Mouse (Mus musculus) cerebellum, adult 9-11 months (tissue): Measurements from ENCODE around the gene Wiz.

ENCODE experiments used
- DNase-seq: peaks from one replicate; pipeline ENCODE4 v3.0.0; 2022

Gene Wiz

GRCm38 (mm10) chr17:32389101-32389659 lies at the start of gene Wiz:
Wiz (minus strand) TSS chr17:32389439.
- peak; percentile 97 for DNase-seq

- no peak for DNase-seq
Measured at GRCm38 (mm10) chr17:32437106-32437505, 47.9 kb upstream of the Wiz start.

- no peak for DNase-seq
Measured at GRCm38 (mm10) chr17:32435151-32435550, 45.9 kb upstream of the Wiz start.

- no peak for DNase-seq
Measured at GRCm38 (mm10) chr17:32434324-32434723, 45.1 kb upstream of the Wiz start.

GRCm38 (mm10) chr17:32431972-32432371 lies 42.7 kb upstream of the Wiz start:
- no peak for DNase-seq

GRCm38 (mm10) chr17:32426610-32427009 lies 37.4 kb upstream of the Wiz start:
- DNase-seq: no peak

GRCm38 (mm10) chr17:32424034-32424433 lies 34.8 kb upstream of the Wiz start, which contains the start of gene Pglyrp2:
Pglyrp2 (minus strand) TSS chr17:32424167.
- DNase-seq: no peak

GRCm38 (mm10) chr17:32420781-32421180 lies 31.5 kb upstream of the Wiz start:
- no peak for DNase-seq

- DNase-seq: no peak
Measured at GRCm38 (mm10) chr17:32419989-32420388, 30.8 kb upstream of the Wiz start.

- no peak for DNase-seq
Measured at GRCm38 (mm10) chr17:32416771-32417170, 27.5 kb upstream of the Wiz start.

- no peak for DNase-seq
Measured at GRCm38 (mm10) chr17:32415417-32416020, 26.3 kb upstream of the Wiz start.

GRCm38 (mm10) chr17:32411898-32412297 lies 22.7 kb upstream of the Wiz start:
- DNase-seq: no peak

- DNase-seq: no peak
Measured at GRCm38 (mm10) chr17:32403417-32403816, 14.2 kb upstream of the Wiz start, which contains the start of gene Rasal3. Rasal3 (minus strand) TSS chr17:32403583.

GRCm38 (mm10) chr17:32402779-32403157 lies 13.5 kb upstream of the Wiz start:
- no peak for DNase-seq

- no peak for DNase-seq
Measured at GRCm38 (mm10) chr17:32402011-32402778, 13.0 kb upstream of the Wiz start.

GRCm38 (mm10) chr17:32396266-32396665 lies 7.0 kb upstream of the Wiz start:
- no peak for DNase-seq

GRCm38 (mm10) chr17:32393944-32394343 lies 4.7 kb upstream of the Wiz start:
- no peak for DNase-seq

- peak; percentile 80 for DNase-seq
Measured at GRCm38 (mm10) chr17:32388370-32389100, 704 bp downstream of the Wiz start.

GRCm38 (mm10) chr17:32387986-32388369 lies 1.3 kb downstream of the Wiz start:
- DNase-seq: no peak

- peak; percentile 53 for DNase-seq
Measured at GRCm38 (mm10) chr17:32386659-32387432, 2.4 kb downstream of the Wiz start.

GRCm38 (mm10) chr17:32383661-32384060 lies 5.6 kb downstream of the Wiz start:
- peak; percentile 23 for DNase-seq

- peak; percentile 84 for DNase-seq
Measured at GRCm38 (mm10) chr17:32382576-32382975, 6.7 kb downstream of the Wiz start.

GRCm38 (mm10) chr17:32378786-32379185 lies 10.5 kb downstream of the Wiz start:
- DNase-seq: no peak
